Mouse (Mus musculus): ENCODE data around the gene Itpripl2. TPM values are rescaled to one million over a fixed set of nuclear protein-coding genes. Genes with fewer than 3 reads are reported as not detected.

Itpripl2 gene
- total RNA-seq, 4 experiments from 2014 or later = 3.4 to 7.7 (median 4.9) TPM

DNA sequence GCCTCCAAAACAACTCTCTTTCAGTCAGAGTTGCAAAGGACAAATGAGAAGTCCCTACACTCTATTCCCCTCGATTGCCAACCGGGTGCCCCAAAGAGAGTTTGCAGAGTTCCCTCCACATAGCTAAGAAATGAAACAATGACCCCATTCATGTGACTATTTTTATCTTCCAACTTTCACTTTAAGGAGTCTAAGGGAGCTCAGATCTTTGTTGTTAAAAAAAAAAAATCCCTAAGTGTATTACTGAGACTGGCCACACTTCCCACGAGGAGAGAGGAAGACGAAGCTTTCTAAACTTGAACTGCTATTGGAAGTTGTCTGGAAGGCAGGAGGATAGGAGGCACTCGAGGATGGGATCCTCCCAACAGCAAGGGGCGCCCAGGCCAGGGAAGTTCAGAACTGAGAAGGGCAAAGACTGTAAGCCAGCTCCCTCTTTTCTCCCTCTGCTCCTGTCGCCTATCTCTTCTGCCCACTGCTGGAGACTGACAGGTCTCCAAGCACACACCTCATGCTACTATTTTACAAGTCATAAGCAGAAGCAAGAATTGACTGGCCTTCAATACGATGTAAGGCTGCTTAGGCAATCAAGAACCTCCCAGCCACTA lies 3.6 kb downstream of the Itpripl2 start:
- DNase-seq (ENCODE audit: low spot score in 2 of 2) = no peak

DNA sequence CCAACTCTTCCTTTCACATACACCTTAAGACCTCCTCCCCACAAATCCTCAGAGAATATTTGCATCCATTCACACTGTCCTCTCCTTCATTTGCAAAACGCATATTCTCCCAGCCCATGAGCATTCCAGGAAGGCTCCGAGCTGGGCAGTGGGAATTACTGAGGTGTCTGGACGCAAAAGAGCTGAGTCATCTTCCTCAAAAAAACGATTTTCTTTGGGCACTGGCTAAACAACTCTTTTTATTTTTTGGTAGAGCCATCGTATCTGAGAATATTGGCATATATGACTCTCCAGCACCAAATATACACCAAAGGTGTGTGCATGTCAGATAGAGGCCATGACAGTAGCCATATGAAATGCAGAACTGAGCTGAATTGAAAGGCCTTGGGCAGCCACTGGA lies 4.9 kb downstream of the Itpripl2 start:
- DNase-seq (ENCODE audit: low spot score in 2 of 2) = no peak

GRCm38 (mm10) chr7:118483996-118484395 lies 7.8 kb downstream of the Itpripl2 start:
- DNase-seq (ENCODE audit: low spot score in 2 of 2) = no peak

GRCm38 (mm10) chr7:118482001-118482400 lies 9.8 kb downstream of the Itpripl2 start:
- DNase-seq (ENCODE audit: low spot score in 2 of 2) = no peak

DNA sequence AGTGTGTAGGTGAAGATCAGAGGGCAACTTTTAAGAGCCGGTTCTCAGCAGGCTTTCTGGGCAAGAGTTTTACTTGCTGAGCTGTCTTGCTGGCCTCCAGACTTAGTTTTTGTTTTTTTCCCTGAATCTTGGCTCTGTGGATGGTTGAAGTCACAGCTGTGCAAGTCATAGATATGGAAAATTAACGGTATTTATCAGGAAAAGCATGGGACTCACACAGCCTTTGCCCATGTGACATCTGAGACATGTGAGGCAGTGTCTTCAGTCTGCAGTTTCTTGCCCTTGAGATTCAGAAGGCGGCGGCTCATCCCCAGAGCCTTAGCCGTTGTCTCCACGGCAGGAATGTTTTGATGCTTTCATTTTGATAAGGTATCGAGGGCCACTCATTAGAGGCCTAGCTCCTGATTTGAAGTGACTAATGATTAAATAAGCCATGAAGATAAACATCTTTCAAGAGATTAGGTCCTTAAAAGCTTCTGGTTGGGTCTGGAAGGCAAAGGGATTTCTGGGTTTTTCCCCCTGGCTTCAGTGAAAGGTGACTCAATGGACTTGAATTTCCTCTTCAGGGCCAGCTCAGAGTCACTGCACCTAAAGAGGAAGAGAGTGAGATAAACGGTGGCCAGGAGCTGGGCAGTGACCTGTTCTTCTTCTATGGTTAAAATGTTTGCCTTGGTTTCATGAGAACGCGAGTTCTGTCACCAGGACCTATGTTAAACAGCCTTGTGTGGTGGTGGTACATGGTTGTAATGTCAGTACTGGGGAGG lies 10.5 kb downstream of the Itpripl2 start:
- DNase-seq (ENCODE audit: low spot score in 2 of 2) = no peak

GRCm38 (mm10) chr7:118480160-118480709 lies 11.5 kb downstream of the Itpripl2 start:
- DNase-seq (ENCODE audit: low spot score in 2 of 2) = no peak

- no peak for DNase-seq (ENCODE audit: low spot score in 2 of 2)
These were observed 12.9 kb downstream of the Itpripl2 start for GRCm38 (mm10) chr7:118478835-118479312.

- DNase-seq (ENCODE audit: low spot score in 2 of 2) = no peak
These were observed 15.3 kb downstream of the Itpripl2 start for GRCm38 (mm10) chr7:118476428-118476827.

DNA sequence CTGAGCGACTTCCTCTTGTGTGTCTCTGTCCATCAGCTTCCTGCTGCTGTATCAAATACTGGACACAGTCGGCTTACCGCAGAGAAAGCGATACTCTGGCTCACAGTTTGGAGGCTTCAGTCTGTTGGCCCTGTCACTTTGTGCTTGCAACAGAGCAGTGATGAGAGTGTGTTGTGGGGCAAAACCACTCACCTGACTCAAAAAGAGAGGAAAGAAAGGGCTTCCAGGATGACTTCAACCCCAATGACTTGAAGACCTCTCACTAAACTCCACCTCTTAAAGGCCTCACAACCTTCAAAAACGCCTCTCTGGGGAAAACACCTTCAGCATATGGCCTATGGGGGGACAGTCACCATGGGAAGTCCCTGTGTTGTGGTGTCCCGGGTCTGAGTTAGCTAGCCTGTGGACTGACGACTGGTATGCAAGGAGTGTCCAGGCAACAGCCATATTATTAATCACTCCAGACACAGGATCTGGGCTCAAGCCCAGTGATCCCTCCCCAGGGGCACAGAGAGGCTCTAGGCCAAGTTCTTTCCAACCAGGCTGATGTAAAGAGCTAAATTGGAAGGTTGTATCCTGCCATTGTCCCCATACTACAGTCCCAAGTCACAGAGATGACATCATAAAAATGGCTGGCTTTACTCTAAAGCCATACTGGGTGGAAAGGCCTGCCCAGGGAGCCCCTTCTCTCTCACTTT lies 16.6 kb downstream of the Itpripl2 start:
- no peak for DNase-seq (ENCODE audit: low spot score in 2 of 2)

DNA sequence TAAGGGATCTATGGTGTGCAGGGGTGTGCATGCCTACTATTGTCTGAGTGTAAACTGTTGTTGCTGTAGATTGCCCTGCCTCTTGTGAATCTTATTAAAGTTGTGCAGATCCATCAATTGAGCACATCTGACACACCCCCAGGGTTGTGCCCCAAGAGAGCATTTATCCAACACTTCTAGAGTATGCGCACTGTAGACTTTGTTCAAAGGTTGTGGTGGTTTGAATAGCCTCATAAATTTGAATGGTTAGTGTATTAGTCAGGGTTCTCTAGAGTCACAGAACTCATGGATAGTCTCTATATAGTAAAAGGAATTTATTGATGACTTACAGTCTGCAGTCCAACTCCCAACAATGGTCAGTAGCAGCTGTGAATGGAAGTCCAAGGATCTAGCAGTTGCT lies 18.9 kb downstream of the Itpripl2 start:
- DNase-seq (ENCODE audit: low spot score in 2 of 2) = no peak

GRCm38 (mm10) chr7:118468060-118468459 lies 23.7 kb downstream of the Itpripl2 start:
- no peak for DNase-seq (ENCODE audit: low spot score in 2 of 2)

DNA sequence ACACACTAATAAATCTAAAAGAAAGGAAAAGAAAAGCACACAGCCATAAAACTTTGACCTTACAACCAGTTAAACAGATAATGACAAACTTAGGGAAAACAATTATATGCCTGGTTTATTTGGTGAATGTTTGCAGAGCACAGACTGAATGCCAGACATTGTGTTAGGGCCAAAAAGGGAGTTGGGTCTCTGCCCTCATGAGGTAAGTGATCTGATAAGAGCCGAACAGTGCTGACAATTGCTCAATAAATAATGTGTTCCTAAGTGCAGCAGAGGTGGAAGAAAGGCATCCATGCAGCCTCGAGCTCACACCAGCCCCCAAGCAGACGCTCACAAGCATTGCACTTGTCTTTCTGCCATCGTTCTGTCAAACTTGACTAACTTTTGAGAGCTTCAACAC lies 27.3 kb downstream of the Itpripl2 start:
- no peak for DNase-seq (ENCODE audit: low spot score in 2 of 2)

DNA sequence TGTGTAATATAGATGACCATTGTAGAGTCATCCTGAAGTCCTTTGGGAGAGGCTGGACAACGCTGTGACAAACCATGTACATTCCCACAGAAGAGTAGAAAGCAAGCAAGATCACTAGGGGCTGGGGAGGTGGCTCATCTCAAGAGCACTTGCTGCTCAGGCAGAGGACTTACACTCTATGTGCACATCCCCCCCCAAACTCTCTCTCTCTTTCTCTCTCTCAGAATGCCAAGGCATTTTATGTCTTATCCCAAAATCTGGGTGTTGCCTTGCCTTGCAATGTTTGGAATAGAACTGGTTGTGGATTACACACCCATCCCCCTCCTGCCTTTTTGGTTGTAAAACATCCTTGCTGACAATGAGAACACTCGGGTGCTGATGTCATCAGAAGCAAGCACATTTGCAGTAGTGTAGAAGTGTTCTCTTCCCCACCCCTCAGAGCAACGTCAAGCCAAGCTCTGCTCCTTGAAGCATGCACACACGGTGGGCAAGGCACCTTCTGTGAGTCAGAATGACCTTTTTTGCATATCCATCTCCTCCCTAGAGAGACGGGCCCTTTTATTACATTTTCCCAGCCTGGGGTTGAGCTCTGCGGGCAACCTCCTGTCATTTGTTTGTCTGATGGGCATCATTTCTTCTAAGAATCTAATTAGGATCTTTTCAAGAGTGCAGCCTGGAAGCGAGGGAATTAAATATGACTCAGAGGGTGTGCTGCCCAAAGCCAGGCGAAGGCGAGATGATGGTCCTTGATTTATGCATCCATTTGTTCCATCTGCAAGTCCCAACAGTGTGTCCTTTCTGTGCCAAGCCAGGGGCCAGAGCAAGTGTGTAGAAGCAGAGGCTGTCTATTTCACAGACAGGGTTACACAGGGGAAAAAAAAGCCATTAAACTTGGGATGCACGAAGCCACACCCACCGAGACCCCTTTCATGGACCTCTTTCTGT lies 28.7 kb downstream of the Itpripl2 start:
- no peak for DNase-seq (ENCODE audit: low spot score in 2 of 2)

GRCm38 (mm10) chr7:118461400-118462136 lies 30.2 kb downstream of the Itpripl2 start:
- no peak for DNase-seq (ENCODE audit: low spot score in 2 of 2)

GRCm38 (mm10) chr7:118453722-118454121 lies 38.1 kb downstream of the Itpripl2 start:
- no peak for DNase-seq (ENCODE audit: low spot score in 2 of 2)

DNA sequence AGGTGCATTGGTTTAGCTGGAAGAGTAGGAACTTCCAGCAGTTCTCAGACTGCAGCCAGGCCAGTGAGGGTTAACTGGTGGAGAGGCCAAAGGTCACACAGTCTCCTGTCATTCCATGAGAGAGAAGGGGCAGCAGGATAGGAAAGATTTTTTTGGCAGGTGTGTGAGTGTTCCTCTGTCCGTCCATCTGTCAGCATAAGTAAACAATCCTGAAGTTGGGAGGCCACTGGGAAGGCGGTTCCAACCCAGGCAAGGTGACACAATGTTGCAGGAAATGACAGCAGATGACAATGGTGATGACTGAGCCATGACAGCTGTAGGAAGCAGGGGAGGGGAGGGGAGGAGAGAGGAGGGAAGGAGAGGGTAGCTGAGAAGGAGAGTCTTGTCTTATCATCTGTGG lies 38.8 kb downstream of the Itpripl2 start:
- no peak for DNase-seq (ENCODE audit: low spot score in 2 of 2)

- peak in 1 of 2 experiments; percentile 53 for DNase-seq (ENCODE audit: low spot score in 2 of 2)
These were observed 43.4 kb downstream of the Itpripl2 start, which contains the start of gene Syt17 for GRCm38 (mm10) chr7:118448134-118448967. Gene Syt17, minus strand, starts transcription at chr7:118448222.

- peak in 1 of 2 experiments; percentile 42 for DNase-seq (ENCODE audit: low spot score in 2 of 2)
These were observed 44.3 kb downstream of the Itpripl2 start for GRCm38 (mm10) chr7:118447291-118448133.

All from layer of hippocampus, adult 8-10 months (tissue).